Mouse (Mus musculus): ENCODE measurements at regions not wholly inside any gene's neighbourhood (a gene's known extent, or its start where the extent isn't known, plus 50 kb on each side); places are given as distances from the start of the nearest gene placed in this dataset.

DNA sequence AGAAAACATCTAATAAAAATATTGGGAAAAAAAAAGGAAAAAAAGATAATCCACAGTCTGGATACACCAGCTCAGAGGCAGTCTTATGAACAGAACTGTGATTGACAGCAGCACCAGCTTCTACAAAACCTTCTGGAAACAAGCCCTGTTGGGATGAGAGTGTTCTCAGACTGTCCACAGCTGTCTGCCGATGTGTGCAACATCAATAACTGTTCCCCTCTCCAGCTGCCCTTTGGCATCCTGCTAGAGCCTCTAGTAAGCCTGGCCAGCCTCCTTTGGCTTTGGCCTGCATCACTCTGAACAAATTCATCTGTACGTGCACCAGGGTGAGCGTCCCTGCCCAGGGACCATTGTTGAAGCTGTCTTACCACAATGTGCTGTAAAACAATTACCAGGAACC, 137.0 kb upstream of the Irs2 start:
- TF ChIP-seq POLR2A (IDR thresholded peaks at IDR 0.05; ENCODE audit: extremely low read depth, insufficient read depth, low read length), result no peak
- TF ChIP-seq CTCF (IDR thresholded peaks at IDR 0.05; ENCODE audit: low read depth, low read length), result no peak
- H3K27me3 ChIP-seq (ENCODE audit: control insufficient read depth, insufficient read depth, low read length), result no peaks in the 10 kb centered on the region
- H3K27ac ChIP-seq (replicated peaks; ENCODE audit: insufficient read depth, low read depth, low read length), result no peak overlapping the region
- no peaks in the 10 kb centered on the region for H3K79me2 ChIP-seq (ENCODE audit: control insufficient read depth, insufficient read depth, low read length)
- 23% methylated on average over 3 of the region's 3 CpGs for WGBS
- no peak overlapping the region for H3K4me3 ChIP-seq (ENCODE audit: insufficient read depth, low read depth, low read length)
- peak; percentile 56 for DNase-seq (ENCODE audit: extremely low read depth, low read depth, low spot score)
- peaks cover 18% of the 10 kb centered on the region for H3K4me1 ChIP-seq (ENCODE audit: control insufficient read depth, insufficient read depth, low read length)
- H3K36me3 ChIP-seq (ENCODE audit: control insufficient read depth, insufficient read depth, low read length), result no peaks in the 10 kb centered on the region
- no peak overlapping the region for H3K9ac ChIP-seq (ENCODE audit: low read depth, low read length)

DNA sequence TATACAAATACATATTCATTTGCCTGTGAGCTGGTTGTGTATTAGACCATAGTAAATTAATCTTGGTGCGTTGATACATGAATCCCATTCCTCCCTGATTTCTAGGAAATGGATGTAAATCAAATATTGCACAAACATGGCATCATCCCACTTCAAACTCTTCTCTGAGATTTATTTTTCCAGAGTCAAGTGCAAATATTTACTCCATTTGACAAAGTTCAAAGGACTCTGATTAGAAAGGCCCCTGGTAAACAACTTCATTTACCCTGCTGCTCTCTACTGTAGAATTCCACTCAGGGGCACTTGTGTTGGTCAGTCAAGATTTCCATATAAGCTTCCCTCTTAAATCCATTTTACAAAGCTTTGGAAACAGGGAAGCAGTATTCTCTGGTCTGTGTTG, 132.3 kb upstream of the Irs2 start:
- peaks cover 10% of the 10 kb centered on the region for H3K4me1 ChIP-seq (ENCODE audit: control insufficient read depth, insufficient read depth, low read length)
- no peak for TF ChIP-seq POLR2A (IDR thresholded peaks at IDR 0.05; ENCODE audit: extremely low read depth, insufficient read depth, low read length)
- no peak for TF ChIP-seq CTCF (IDR thresholded peaks at IDR 0.05; ENCODE audit: low read depth, low read length)
- peak; percentile 97 for DNase-seq (ENCODE audit: extremely low read depth, low read depth, low spot score)
- no peak overlapping the region for H3K27ac ChIP-seq (replicated peaks; ENCODE audit: insufficient read depth, low read depth, low read length)
- H3K4me3 ChIP-seq (ENCODE audit: insufficient read depth, low read depth, low read length), result no peak overlapping the region
- 25% methylated on average over 1 of the region's 1 CpGs for WGBS
- no peak overlapping the region for H3K9ac ChIP-seq (ENCODE audit: low read depth, low read length)
- 0 out of 2 replicates have a peak, but pooled peaks cover 9% of the 10 kb centered on the region for H3K27me3 ChIP-seq (ENCODE audit: control insufficient read depth, insufficient read depth, low read length)
- H3K36me3 ChIP-seq (ENCODE audit: control insufficient read depth, insufficient read depth, low read length), result no peaks in the 10 kb centered on the region
- no peaks in the 10 kb centered on the region for H3K79me2 ChIP-seq (ENCODE audit: control insufficient read depth, insufficient read depth, low read length)

DNA sequence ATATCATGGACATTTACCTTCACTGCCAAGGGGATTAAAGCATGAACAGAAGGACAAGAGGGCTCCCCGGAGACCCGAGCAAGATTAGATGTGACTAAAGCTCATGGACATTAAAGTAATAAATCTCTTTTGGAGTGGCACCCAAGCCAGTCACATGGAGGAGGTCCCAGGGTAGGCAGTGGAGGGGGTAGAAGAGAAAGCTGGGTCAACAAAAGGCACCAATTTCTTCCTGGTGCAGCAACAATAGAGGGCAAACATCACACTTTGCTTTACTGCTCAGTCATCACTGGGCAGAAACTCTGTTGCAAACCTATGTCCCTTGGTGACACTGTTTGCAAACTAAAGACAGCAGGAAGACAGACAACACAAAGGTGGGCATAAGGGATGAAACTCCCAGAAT, 131.0 kb upstream of the Irs2 start:
- Histone ChIP-seq H3K4me3 (ENCODE audit: insufficient read depth, low read depth, low read length) (no peak overlapping the region), H3K27ac (replicated peaks; ENCODE audit: insufficient read depth, low read depth, low read length) (no peak overlapping the region), H3K9ac (ENCODE audit: low read depth, low read length) (no peak overlapping the region), H3K36me3 (ENCODE audit: control insufficient read depth, insufficient read depth, low read length) (no peaks in the 10 kb centered on the region), H3K79me2 (ENCODE audit: control insufficient read depth, insufficient read depth, low read length) (no peaks in the 10 kb centered on the region), H3K27me3 (ENCODE audit: control insufficient read depth, insufficient read depth, low read length) (0 out of 2 replicates have a peak, but pooled peaks cover 9% of the 10 kb centered on the region), H3K4me1 (ENCODE audit: control insufficient read depth, insufficient read depth, low read length) (peaks cover 10% of the 10 kb centered on the region)
- no peak for DNase-seq (ENCODE audit: extremely low read depth, low read depth, low spot score)
- 88% methylated on average over 2 of the region's 2 CpGs for WGBS
- TF ChIP-seq CTCF (IDR thresholded peaks at IDR 0.05; ENCODE audit: low read depth, low read length) (no peak), POLR2A (IDR thresholded peaks at IDR 0.05; ENCODE audit: extremely low read depth, insufficient read depth, low read length) (no peak)

DNA sequence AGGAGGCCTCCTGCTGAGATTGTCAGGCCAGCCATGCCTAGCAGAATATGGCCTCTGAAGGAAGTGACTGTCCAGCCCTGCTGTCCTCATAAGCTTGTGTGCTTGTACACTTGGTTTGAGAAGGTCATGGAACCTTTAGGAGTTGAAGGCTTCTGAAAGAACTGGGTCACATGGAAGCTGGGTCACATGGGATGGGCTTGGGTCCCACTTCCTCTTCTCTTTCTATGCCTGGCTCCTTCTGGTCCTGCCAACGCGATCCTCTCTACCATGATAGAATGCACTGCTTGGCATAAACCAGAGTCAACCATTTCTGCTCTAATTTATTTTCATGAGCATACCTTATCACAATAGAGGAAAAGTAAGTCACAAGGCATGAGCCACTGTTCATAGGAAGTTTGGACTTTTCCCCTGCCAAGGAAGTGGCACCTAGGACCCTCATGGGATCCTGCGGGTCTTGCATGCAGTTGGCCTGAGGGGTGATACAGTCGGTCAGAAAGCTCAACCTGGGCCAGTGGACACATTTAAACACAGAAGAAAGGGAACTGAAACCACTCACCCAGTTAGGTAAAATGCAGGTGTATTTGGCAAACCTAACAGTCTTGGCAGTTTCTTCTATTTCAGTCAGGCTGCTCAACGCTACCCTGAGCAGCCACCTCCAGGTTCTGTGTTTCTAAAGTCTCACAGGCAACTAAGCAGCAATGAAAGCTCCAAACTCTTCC, 130.2 kb upstream of the Irs2 start:
- H3K79me2 ChIP-seq (ENCODE audit: control insufficient read depth, insufficient read depth, low read length), result no peaks in the 10 kb centered on the region

DNA sequence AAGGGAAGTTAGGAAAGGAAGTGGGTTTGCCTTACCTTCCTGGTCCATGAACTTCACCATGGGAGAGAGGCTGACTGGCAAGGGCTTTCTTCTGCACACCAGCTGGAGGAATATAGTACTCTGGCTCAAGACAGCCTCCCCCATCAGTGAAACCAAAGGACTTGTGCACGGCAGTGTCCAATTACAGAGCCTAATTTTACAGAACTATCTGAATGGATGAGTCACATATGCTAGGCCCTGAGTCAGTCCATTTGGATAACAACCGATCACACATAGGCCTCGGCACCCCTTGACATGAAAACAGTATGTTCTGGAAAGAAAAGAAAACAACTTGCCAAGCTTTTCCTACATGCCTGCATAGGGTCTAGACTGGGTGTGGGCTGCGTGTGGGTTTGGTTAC, 128.3 kb upstream of the Irs2 start:
- H3K27ac ChIP-seq (replicated peaks; ENCODE audit: insufficient read depth, low read depth, low read length), result no peak overlapping the region
- H3K9ac ChIP-seq (ENCODE audit: low read depth, low read length), result no peak overlapping the region
- no peak overlapping the region for H3K4me3 ChIP-seq (ENCODE audit: insufficient read depth, low read depth, low read length)
- TF ChIP-seq CTCF (IDR thresholded peaks at IDR 0.05; ENCODE audit: low read depth, low read length), result no peak
- TF ChIP-seq POLR2A (IDR thresholded peaks at IDR 0.05; ENCODE audit: extremely low read depth, insufficient read depth, low read length), result no peak
- no peak for DNase-seq (ENCODE audit: extremely low read depth, low read depth, low spot score)
- 93% methylated on average over 4 of the region's 4 CpGs for WGBS
- H3K27me3 ChIP-seq (ENCODE audit: control insufficient read depth, insufficient read depth, low read length), result 0 out of 2 replicates have a peak, but pooled peaks cover 9% of the 10 kb centered on the region
- H3K79me2 ChIP-seq (ENCODE audit: control insufficient read depth, insufficient read depth, low read length), result no peaks in the 10 kb centered on the region
- H3K36me3 ChIP-seq (ENCODE audit: control insufficient read depth, insufficient read depth, low read length), result no peaks in the 10 kb centered on the region
- peaks cover 10% of the 10 kb centered on the region for H3K4me1 ChIP-seq (ENCODE audit: control insufficient read depth, insufficient read depth, low read length)

More for the DNA sequence above, 130.2 kb upstream of the Irs2 start:
- no peak overlapping the region for H3K9ac ChIP-seq (ENCODE audit: low read depth, low read length)
- H3K4me3 ChIP-seq (ENCODE audit: insufficient read depth, low read depth, low read length), result no peak overlapping the region
- peaks cover 10% of the 10 kb centered on the region for H3K4me1 ChIP-seq (ENCODE audit: control insufficient read depth, insufficient read depth, low read length)
- no peak for DNase-seq (ENCODE audit: extremely low read depth, low read depth, low spot score)
- H3K27ac ChIP-seq (replicated peaks; ENCODE audit: insufficient read depth, low read depth, low read length), result no peak overlapping the region
- TF ChIP-seq CTCF (IDR thresholded peaks at IDR 0.05; ENCODE audit: low read depth, low read length), result no peak
- TF ChIP-seq POLR2A (IDR thresholded peaks at IDR 0.05; ENCODE audit: extremely low read depth, insufficient read depth, low read length), result no peak
- H3K36me3 ChIP-seq (ENCODE audit: control insufficient read depth, insufficient read depth, low read length), result no peaks in the 10 kb centered on the region
- 0 out of 2 replicates have a peak, but pooled peaks cover 9% of the 10 kb centered on the region for H3K27me3 ChIP-seq (ENCODE audit: control insufficient read depth, insufficient read depth, low read length)
- WGBS, result 88% methylated on average over 5 of the region's 5 CpGs

DNA sequence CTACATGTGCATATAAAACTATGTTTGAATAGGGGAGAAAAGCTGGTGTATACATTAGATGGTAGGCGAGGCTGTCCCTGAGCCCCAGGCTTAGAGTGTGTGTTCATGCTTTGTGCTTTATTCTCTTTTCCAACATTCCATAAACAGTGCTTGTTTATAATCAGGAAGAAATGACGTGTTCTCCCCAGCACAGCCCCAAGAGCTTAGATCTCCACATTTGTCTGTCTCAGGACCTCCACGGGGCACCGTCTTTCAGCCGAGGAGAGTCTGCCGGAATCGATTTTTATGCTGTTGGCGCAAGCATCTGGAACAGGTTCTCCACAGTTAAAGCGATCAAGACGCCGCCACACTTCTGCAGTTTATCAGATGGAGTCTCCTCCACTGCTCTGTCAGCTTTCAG, 126.9 kb upstream of the Irs2 start:
- Histone ChIP-seq H3K4me1 (ENCODE audit: control insufficient read depth, insufficient read depth, low read length) (peaks cover 4% of the 10 kb centered on the region), H3K79me2 (ENCODE audit: control insufficient read depth, insufficient read depth, low read length) (no peaks in the 10 kb centered on the region), H3K27me3 (ENCODE audit: control insufficient read depth, insufficient read depth, low read length) (0 out of 2 replicates have a peak, but pooled peaks cover 9% of the 10 kb centered on the region), H3K36me3 (ENCODE audit: control insufficient read depth, insufficient read depth, low read length) (no peaks in the 10 kb centered on the region), H3K9ac (ENCODE audit: low read depth, low read length) (no peak overlapping the region), H3K4me3 (ENCODE audit: insufficient read depth, low read depth, low read length) (no peak overlapping the region), H3K27ac (replicated peaks; ENCODE audit: insufficient read depth, low read depth, low read length) (no peak overlapping the region)
- no peak for DNase-seq (ENCODE audit: extremely low read depth, low read depth, low spot score)
- no peak for TF ChIP-seq CTCF (IDR thresholded peaks at IDR 0.05; ENCODE audit: low read depth, low read length)
- no peak for TF ChIP-seq POLR2A (IDR thresholded peaks at IDR 0.05; ENCODE audit: extremely low read depth, insufficient read depth, low read length)
- 89% methylated on average over 11 of the region's 11 CpGs for WGBS

Data from liver, adult 2 months (tissue).